Mouse (Mus musculus) MEL (cell line): ENCODE measurements at regions not wholly inside any gene's neighbourhood (a gene's known extent, or its start where the extent isn't known, plus 50 kb on each side); places are given as distances from the start of the nearest gene placed in this dataset.

ENCODE experiments used
- DNase-seq: peaks from one replicate; pipeline ENCODE4 v3.0.0; 2011; ENCODE audit warnings: low read depth, low spot score
- H3K27ac ChIP-seq: 2 replicates; pipeline ENCODE4 v1.5.1; 2012; ENCODE audit warnings: low read depth, mild to moderate bottlenecking, control low read depth, low read length, moderate library complexity; ENCODE audit not compliant: control insufficient read depth
- H3K27me3 ChIP-seq, 2 experiments: fragments of 150-350 bp in 1 of 2; sonication (generic) in 1 of 2; 2 replicates each; pipeline ENCODE4 v1.6.1; 2012; ENCODE audit warnings: low read length in 2 of 2, mild to moderate bottlenecking in 2 of 2, improper control_type of control experiment in 1 of 2, moderate library complexity in 1 of 2; ENCODE audit not compliant: insufficient read depth in 2 of 2, control insufficient read depth in 1 of 2
- H3K36me3 ChIP-seq, 2 experiments: 2 replicates each; pipeline ENCODE4 v1.6.1; 2012 to 2014; ENCODE audit warnings: low read length in 2 of 2, improper control_type of control experiment in 1 of 2, inconsistent platforms in 1 of 2, mild to moderate bottlenecking in 1 of 2; ENCODE audit not compliant: insufficient read depth in 2 of 2, control insufficient read depth in 1 of 2
- H3K4me1 ChIP-seq, 2 experiments: fragments of 150-350 bp in 1 of 2; sonication (generic) in 1 of 2; 2 replicates each; pipeline ENCODE4 v1.6.1; 2012; ENCODE audit warnings: low read length in 2 of 2, improper control_type of control experiment in 1 of 2, mild to moderate bottlenecking in 1 of 2; ENCODE audit not compliant: insufficient read depth in 2 of 2, control insufficient read depth in 1 of 2
- H3K4me3 ChIP-seq, 2 experiments: fragments of 150-350 bp in 1 of 2; sonication (generic) in 1 of 2; 2 replicates each; pipeline ENCODE4 v1.5.1; 2012; ENCODE audit warnings: low read depth in 2 of 2, low read length in 2 of 2, mild to moderate bottlenecking in 2 of 2, moderate library complexity in 2 of 2, control low read depth in 1 of 2, improper control_type of control experiment in 1 of 2; ENCODE audit not compliant: control insufficient read depth in 1 of 2, insufficient read depth in 1 of 2
- H3K79me2 ChIP-seq: 2 replicates; pipeline ENCODE4 v1.6.1; 2012; ENCODE audit warnings: mild to moderate bottlenecking, low read length, moderate library complexity; ENCODE audit not compliant: control insufficient read depth, poor library complexity, insufficient read depth
- H3K9ac ChIP-seq: 2 replicates; pipeline ENCODE4 v1.6.1; 2012; ENCODE audit warnings: low read depth, mild to moderate bottlenecking, control low read depth, low read length, moderate library complexity; ENCODE audit not compliant: control insufficient read depth, poor library complexity, severe bottlenecking
- H3K9me3 ChIP-seq: fragments of 150-350 bp; sonication (generic); replicated peaks from 2 replicates; pipeline ENCODE4 v1.6.1; 2012; ENCODE audit warnings: mild to moderate bottlenecking, low read length, improper control_type of control experiment, moderate library complexity; ENCODE audit not compliant: insufficient read depth
- CHD1 ChIP-seq: IDR thresholded peaks from 2 replicates; pipeline ENCODE4 v1.6.1; 2012; ENCODE audit warnings: low read depth, mild to moderate bottlenecking, inconsistent platforms, low read length, improper control_type of control experiment
- GABPA ChIP-seq: IDR thresholded peaks from 2 replicates; pipeline ENCODE4 v1.6.1; 2012; ENCODE audit warnings: low read depth, mild to moderate bottlenecking, inconsistent platforms, low read length, improper control_type of control experiment, moderate library complexity
- GATA1 ChIP-seq: IDR thresholded peaks from 2 replicates; pipeline ENCODE4 v1.6.1; 2011; ENCODE audit warnings: low read depth, low read length, improper control_type of control experiment
- HCFC1 ChIP-seq: IDR thresholded peaks from 2 replicates; pipeline ENCODE4 v1.6.1; 2012; ENCODE audit warnings: low read depth, mild to moderate bottlenecking, inconsistent platforms, low read length, improper control_type of control experiment, moderate library complexity
- JUND ChIP-seq: IDR thresholded peaks from 2 replicates; pipeline ENCODE4 v1.6.1; 2011; ENCODE audit warnings: low read depth, mild to moderate bottlenecking, improper control_type of control experiment, low read length
- KAT2A ChIP-seq: conservative IDR thresholded peaks from 2 replicates; pipeline ENCODE4 v1.6.1; 2012; ENCODE audit warnings: low read depth, low read length, improper control_type of control experiment, inconsistent platforms
- MEF2A ChIP-seq: IDR thresholded peaks from 2 replicates; pipeline ENCODE4 v1.6.1; 2014; ENCODE audit warnings: low read depth, mild to moderate bottlenecking, inconsistent platforms, low read length, improper control_type of control experiment; ENCODE audit not compliant: poor library complexity, insufficient replicate concordance, severe bottlenecking; ENCODE audit errors: extremely low read depth
- MXI1 ChIP-seq: IDR thresholded peaks from 2 replicates; pipeline ENCODE4 v1.6.1; 2011; ENCODE audit warnings: mild to moderate bottlenecking, low read depth, low read length, improper control_type of control experiment
- MYB ChIP-seq: IDR thresholded peaks from 2 replicates; pipeline ENCODE4 v1.6.1; 2011; ENCODE audit warnings: mild to moderate bottlenecking, low read depth, low read length, improper control_type of control experiment
- NELFE ChIP-seq: IDR thresholded peaks from 2 replicates; pipeline ENCODE4 v1.6.1; 2011; ENCODE audit warnings: low read depth, low read length, improper control_type of control experiment
- POLR2A ChIP-seq, 2 experiments: IDR thresholded peaks; 2 replicates each; pipeline ENCODE4 v1.6.1; 2011 to 2012; ENCODE audit warnings: low read length in 2 of 2, mild to moderate bottlenecking in 2 of 2, control low read depth in 1 of 2, improper control_type of control experiment in 1 of 2, low read depth in 1 of 2, moderate library complexity in 1 of 2; ENCODE audit not compliant: control insufficient read depth in 1 of 2, insufficient read depth in 1 of 2, poor library complexity in 1 of 2
- POLR2AphosphoS5 ChIP-seq: IDR thresholded peaks from 2 replicates; pipeline ENCODE4 v1.6.1; 2012; ENCODE audit warnings: low read depth, borderline replicate concordance, mild to moderate bottlenecking, inconsistent platforms, low read length, moderate library complexity, mixed read lengths
- RCOR1 ChIP-seq: IDR thresholded peaks from 2 replicates; pipeline ENCODE4 v1.6.1; 2012; ENCODE audit warnings: low read depth, mild to moderate bottlenecking, inconsistent platforms, low read length, improper control_type of control experiment
- SMC3 ChIP-seq: IDR thresholded peaks from 2 replicates; pipeline ENCODE4 v1.6.1; 2011; ENCODE audit warnings: low read depth, low read length, improper control_type of control experiment
- UBTF ChIP-seq: IDR thresholded peaks from 2 replicates; pipeline ENCODE4 v1.6.1; 2012; ENCODE audit warnings: low read depth, mild to moderate bottlenecking, inconsistent platforms, low read length, improper control_type of control experiment, moderate library complexity, borderline replicate concordance; ENCODE audit not compliant: insufficient read depth
- USF2 ChIP-seq, 2 experiments: IDR thresholded peaks; 2 replicates each; pipeline ENCODE4 v1.6.1; 2011 to 2012; ENCODE audit warnings: improper control_type of control experiment in 2 of 2, low read length in 2 of 2, borderline replicate concordance in 1 of 2, inconsistent platforms in 1 of 2, low read depth in 1 of 2, mild to moderate bottlenecking in 1 of 2; ENCODE audit not compliant: insufficient read depth in 1 of 2
- ZKSCAN1 ChIP-seq: IDR thresholded peaks from 2 replicates; pipeline ENCODE4 v1.6.1; 2012; ENCODE audit warnings: low read depth, mild to moderate bottlenecking, inconsistent platforms, low read length, improper control_type of control experiment, moderate library complexity
- ZMIZ1 ChIP-seq: IDR thresholded peaks from 2 replicates; pipeline ENCODE4 v1.6.1; 2012; ENCODE audit warnings: low read depth, mild to moderate bottlenecking, inconsistent platforms, low read length, improper control_type of control experiment, moderate library complexity

DNA sequence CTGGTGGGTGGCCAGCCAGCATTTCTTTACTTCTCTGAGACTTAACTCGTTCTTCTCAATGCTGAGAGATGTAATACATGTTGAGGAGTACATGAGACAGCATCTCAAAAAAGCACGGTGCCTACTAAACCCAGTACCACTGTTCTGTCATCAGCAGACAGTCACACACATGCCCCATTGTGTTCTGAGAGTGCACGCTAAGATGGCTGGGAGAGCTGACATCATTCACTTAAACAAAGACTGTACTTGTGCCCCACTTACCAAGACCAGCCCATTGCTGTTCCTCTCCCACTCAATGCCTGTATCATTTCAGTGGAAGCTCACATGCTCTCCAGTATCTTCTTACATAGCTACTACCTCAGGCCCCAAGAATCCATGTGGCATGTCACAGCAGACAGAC lies 117.8 kb upstream of the Sox2 start:
- Histone ChIP-seq H3K36me3 (no peaks in the 10 kb centered on the region), H3K9me3 (no peaks in the 10 kb centered on the region), H3K27ac (no peak overlapping the region), H3K79me2 (no peaks in the 10 kb centered on the region), H3K27me3 (no peaks in the 10 kb centered on the region), H3K4me1 (no peaks in the 10 kb centered on the region), H3K4me3 (no peak overlapping the region), H3K9ac (no peak overlapping the region)
- TF ChIP-seq MXI1 (no peak), NELFE (no peak), GATA1 (no peak), POLR2A (IDR thresholded peaks at IDR 0.05; ENCODE audit: control insufficient read depth in 1 of 2, insufficient read depth in 1 of 2, low read depth in 1 of 2, low read length in 2 of 2, poor library complexity in 1 of 2) (no peak), KAT2A (no peak), MYB (no peak), RCOR1 (no peak), ZKSCAN1 (no peak), UBTF (no peak), USF2 (IDR thresholded peaks at IDR 0.05; ENCODE audit: borderline replicate concordance in 1 of 2, insufficient read depth in 1 of 2, low read depth in 1 of 2, low read length in 2 of 2) (no peak), HCFC1 (no peak), GABPA (no peak), POLR2AphosphoS5 (no peak)
- DNase-seq = no peak

DNA sequence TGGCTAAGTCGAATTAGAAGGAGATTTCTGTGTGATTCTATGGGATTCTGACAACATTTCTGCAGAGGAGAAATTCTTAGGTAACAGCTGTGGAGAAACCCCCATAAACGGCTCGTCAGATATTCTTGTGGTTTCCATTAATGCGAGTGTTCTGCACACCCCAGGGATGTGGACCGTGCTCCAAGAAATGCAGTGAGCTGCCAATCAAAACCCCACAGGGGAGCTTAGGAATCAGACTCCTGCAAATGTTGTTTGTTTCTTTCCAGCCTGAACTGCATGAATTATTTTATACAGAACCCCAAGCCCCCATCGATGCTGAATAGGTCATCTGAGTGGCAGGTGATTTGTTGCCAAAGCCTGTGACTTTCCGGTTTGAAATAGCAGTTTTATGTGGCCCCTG lies 118.4 kb upstream of the Sox2 start:
- H3K36me3 ChIP-seq = no peaks in the 10 kb centered on the region
- no peak overlapping the region for H3K4me3 ChIP-seq
- H3K27ac ChIP-seq = no peak overlapping the region
- DNase-seq = no peak
- H3K79me2 ChIP-seq = no peaks in the 10 kb centered on the region
- H3K27me3 ChIP-seq = no peaks in the 10 kb centered on the region
- no peaks in the 10 kb centered on the region for H3K4me1 ChIP-seq
- H3K9ac ChIP-seq = no peak overlapping the region
- H3K9me3 ChIP-seq = no peaks in the 10 kb centered on the region
- TF ChIP-seq ZKSCAN1 (no peak), SMC3 (no peak)

DNA sequence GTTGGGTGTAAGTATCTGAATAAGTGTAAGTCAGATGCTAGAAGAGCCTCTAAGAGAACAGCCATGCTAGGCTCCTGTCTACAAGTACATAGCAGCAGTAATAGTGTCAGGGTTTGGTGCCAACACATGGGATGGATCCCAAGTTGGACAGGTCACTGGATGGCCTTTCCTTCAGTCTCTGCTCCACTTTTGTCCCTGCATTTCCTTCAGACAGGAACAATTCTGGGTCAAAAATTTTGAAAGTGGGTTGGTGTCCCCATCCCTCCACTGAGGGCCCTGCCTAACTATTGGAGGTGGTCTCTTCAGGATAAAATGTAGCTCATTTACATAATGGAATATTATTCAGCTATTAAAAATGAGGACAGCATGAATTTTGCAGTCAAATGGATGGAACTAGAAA lies 122.7 kb upstream of the Sox2 start:
- Histone ChIP-seq H3K4me1 (no peaks in the 10 kb centered on the region), H3K9me3 (no peaks in the 10 kb centered on the region), H3K36me3 (no peaks in the 10 kb centered on the region), H3K79me2 (no peaks in the 10 kb centered on the region), H3K27ac (no peak overlapping the region), H3K27me3 (no peaks in the 10 kb centered on the region), H3K9ac (no peak overlapping the region)
- no peak for DNase-seq
- TF ChIP-seq JUND (no peak), POLR2A (IDR thresholded peaks at IDR 0.05; ENCODE audit: control insufficient read depth in 1 of 2, insufficient read depth in 1 of 2, low read depth in 1 of 2, low read length in 2 of 2, poor library complexity in 1 of 2) (no peak), CHD1 (no peak), KAT2A (no peak), MEF2A (no peak), ZMIZ1 (no peak)
- TF ChIP-seq, all 39 proteins: peak for 0
- H3K4me3 ChIP-seq = no peak overlapping the region
